Mouse (Mus musculus) lung, postnatal 0 days (tissue): ENCODE results near the gene Srarp. TPM values are rescaled to one million over a fixed set of nuclear protein-coding genes. Genes with fewer than 3 reads are reported as not detected.

Experiments
- ATAC-seq: fragments of 200-750 bp; cut with Nextera tagmentation; 2 replicates; pipeline ENCODE4 v1.8.0; 2017; ENCODE audit warnings: moderate library complexity
- DNase-seq: peaks from one replicate; pipeline ENCODE4 v3.0.0-alpha.2; 2016; ENCODE audit warnings: low spot score
- H3K27ac ChIP-seq: fragments of 300-500 bp; sonication (generic); 2 replicates; pipeline ENCODE4 v1.5.1; 2014; ENCODE audit warnings: antibody characterized with exemption, mild to moderate bottlenecking, low read length, mixed read lengths
- H3K27me3 ChIP-seq: fragments of 300-500 bp; sonication (generic); replicated peaks from 2 replicates; pipeline ENCODE4 v1.6.1; 2014; ENCODE audit warnings: low read length, mixed read lengths; ENCODE audit not compliant: insufficient read depth
- H3K36me3 ChIP-seq: fragments of 300-500 bp; sonication (generic); 2 replicates; pipeline ENCODE4 v1.6.1; 2014; ENCODE audit warnings: low read length, mixed read lengths; ENCODE audit not compliant: insufficient read depth
- H3K4me1 ChIP-seq: fragments of 300-500 bp; sonication (generic); 2 replicates; pipeline ENCODE4 v1.6.1; 2014; ENCODE audit warnings: antibody characterized with exemption, low read depth, low read length, mixed read lengths; ENCODE audit not compliant: insufficient read depth
- H3K4me2 ChIP-seq: fragments of 300-500 bp; sonication (generic); replicated peaks from 2 replicates; pipeline ENCODE4 v1.6.1; 2014; ENCODE audit warnings: low read depth, mild to moderate bottlenecking, low read length, moderate library complexity, mixed read lengths
- H3K4me3 ChIP-seq: fragments of 300-500 bp; sonication (generic); 2 replicates; pipeline ENCODE4 v1.5.1; 2014; ENCODE audit warnings: low read depth, low read length
- H3K9ac ChIP-seq: fragments of 300-500 bp; sonication (generic); replicated peaks from 2 replicates; pipeline ENCODE4 v1.6.1; 2014; ENCODE audit warnings: low read depth, mild to moderate bottlenecking
- H3K9me3 ChIP-seq: fragments of 300-500 bp; sonication (generic); 2 replicates; pipeline ENCODE4 v1.6.1; 2016; ENCODE audit warnings: low read length, mixed read lengths
- CTCF ChIP-seq: IDR thresholded peaks from 2 replicates; pipeline ENCODE4 v1.5.1; 2016; ENCODE audit warnings: antibody characterized with exemption, mild to moderate bottlenecking
- EP300 ChIP-seq: IDR thresholded peaks from 2 replicates; pipeline ENCODE4 v1.6.1; 2016; ENCODE audit warnings: antibody characterized with exemption, mild to moderate bottlenecking, control low read depth
- WGBS: fragments of 180-500 bp; shearing (Covaris S2); extraction: QIAGEN DNeasy Blood & Tissue Kit; methylation state at CpG from one replicate; pipeline ENCODE4 v1.1.7; 2014; 5-methylcytosine and 5-hydroxymethylcytosine counted together
- polyA plus RNA-seq: library from polyadenylated mRNA; unstranded; fragments of >200 nt; fragmentation: Nextera tagmentation; extraction: Ambion mirVana; gene quantifications from 2 replicates; pipeline ENCODE4 v1.2.1, GENCODE M21; 2015

The Srarp gene
- polyA plus RNA-seq, 1 experiment from 2014 or later = not detected

DNA sequence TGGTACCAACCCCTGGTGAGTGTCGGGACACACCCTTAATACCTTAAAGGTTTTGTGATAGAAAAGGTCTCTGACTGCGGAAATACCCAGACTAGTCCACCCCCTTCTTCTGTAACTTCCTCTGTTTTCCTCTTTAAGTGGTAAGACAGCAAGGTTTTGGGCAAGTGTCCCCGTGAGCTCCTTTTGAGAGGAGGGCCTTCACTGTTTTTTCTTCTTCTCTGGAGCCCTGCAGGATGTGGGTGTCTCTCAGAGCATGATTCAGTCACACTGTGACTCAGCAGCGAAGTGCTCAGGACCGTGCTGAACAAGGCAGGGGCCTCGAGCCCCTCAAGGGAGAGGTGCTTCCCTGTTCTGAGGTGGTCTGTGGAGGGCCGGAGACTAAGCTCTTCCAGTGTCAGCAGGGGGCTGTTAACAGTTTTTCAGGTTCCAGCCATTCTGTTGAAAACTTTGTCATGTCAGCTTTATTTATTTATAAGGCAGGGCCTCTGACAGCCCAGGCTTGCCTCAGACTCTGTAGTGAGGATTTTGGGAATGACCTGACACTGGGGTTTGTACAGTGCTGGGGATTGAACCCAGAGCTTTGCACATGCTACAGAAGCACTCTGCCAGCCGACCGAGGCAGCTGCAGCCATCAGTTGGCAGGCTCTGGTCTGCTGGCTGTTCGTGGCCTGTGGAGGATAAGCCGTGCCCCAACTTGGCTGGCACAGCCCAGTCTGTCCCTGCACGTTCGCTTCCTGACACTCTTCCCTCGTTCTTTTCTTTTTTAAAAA is 18.9 kb upstream of the Srarp start:
- no peak for DNase-seq
- Histone ChIP-seq H3K4me3 (no peak overlapping the region), H3K4me1 (no peaks in the 10 kb centered on the region), H3K36me3 (0 out of 2 replicates have a peak, but pooled peaks cover 5% of the 10 kb centered on the region), H3K9me3 (no peaks in the 10 kb centered on the region), H3K4me2 (no peak overlapping the region), H3K27ac (no peak overlapping the region; the same call in 1 of the 2 replicates), H3K27me3 (no peaks in the 10 kb centered on the region), H3K9ac (no peak overlapping the region)
- WGBS = 62% methylated on average over 14 of the region's 14 CpGs
- ATAC-seq = no peak
- TF ChIP-seq EP300 = no peak
- no peak for TF ChIP-seq CTCF

DNA sequence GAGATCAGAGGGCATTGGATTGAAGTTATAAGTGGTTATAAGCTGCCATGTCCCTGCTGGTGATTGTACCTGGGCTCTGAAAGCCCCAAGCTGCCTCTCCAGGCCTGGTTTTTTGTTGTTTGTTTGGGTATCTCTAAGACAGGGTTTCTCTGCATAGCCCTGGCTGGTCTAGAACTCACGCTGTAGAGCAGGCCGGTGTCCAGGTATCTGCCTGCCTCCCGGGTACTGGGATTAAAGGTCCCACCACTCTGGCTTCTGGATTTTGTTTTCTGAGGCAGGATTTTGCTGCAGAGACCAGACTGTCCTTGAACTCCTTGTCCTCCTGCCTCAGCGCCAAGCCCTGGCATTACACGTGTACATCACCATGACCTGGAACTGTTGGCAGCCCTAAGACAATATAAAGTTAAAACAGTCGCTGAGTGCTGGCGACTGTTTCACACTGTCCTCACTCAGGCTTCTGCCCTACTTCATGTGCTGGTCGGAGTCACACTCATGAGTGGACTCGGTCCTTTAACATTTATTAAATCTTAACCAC is 16.1 kb upstream of the Srarp start:
- Histone ChIP-seq H3K9ac (no peak overlapping the region), H3K27me3 (no peaks in the 10 kb centered on the region), H3K4me2 (no peak overlapping the region), H3K36me3 (peaks cover 10% of the 10 kb centered on the region; the same call in 1 of the 2 replicates), H3K27ac (no peak overlapping the region), H3K9me3 (no peaks in the 10 kb centered on the region), H3K4me3 (no peak overlapping the region), H3K4me1 (no peaks in the 10 kb centered on the region)
- no peak for ATAC-seq
- TF ChIP-seq CTCF (no peak), EP300 (no peak)
- no peak for DNase-seq
- 83% methylated on average over 9 of the region's 9 CpGs for WGBS

DNA sequence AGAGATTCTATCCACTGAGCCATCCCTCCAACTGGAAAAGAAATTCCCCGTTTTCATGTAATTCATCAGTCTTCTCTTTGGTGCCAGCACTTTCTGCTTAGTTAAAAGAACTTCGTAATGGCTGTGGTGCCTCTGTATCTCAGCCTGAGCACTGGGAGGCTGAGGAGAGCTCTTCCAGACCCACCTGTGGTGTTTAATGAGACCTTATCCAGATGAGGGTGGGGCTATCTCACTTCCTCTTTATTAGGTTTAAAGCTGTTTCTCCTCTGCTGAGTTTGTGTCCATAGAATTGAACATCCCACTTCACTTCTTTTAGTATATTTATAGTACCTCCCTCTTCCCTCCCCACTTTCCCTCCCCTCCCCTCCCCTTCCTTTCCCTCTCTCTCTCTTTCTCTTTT is 15.3 kb upstream of the Srarp start:
- Histone ChIP-seq H3K36me3 (peaks cover 10% of the 10 kb centered on the region; the same call in 1 of the 2 replicates), H3K4me1 (no peaks in the 10 kb centered on the region), H3K4me2 (no peak overlapping the region)

DNA sequence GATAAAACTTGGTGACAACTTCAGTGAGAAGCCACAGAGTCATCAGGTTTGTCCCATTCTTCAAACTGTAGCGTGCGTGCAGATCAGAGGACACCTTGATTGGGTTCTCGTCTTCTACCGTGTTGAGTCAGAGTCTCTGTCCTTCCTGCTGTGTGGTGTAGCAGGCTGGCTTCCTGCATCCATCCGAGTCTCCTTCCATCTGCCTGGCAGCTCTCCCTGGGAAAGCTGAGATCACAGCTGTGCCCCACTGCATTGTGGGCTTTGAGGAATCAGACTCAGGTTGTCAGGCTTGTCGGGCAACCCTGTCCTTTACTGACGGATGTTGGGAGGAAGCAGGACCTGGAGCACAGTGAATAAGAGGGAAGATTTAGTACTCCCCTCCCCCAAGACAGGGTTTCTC is 10.3 kb upstream of the Srarp start:
- Histone ChIP-seq H3K4me3 (no peak overlapping the region), H3K4me2 (no peak overlapping the region), H3K36me3 (peaks cover 5% of the 10 kb centered on the region; the same call in 1 of the 2 replicates), H3K9ac (no peak overlapping the region), H3K4me1 (peaks cover 10% of the 10 kb centered on the region; the same call in 1 of the 2 replicates), H3K27me3 (no peaks in the 10 kb centered on the region), H3K27ac (no peak overlapping the region), H3K9me3 (no peaks in the 10 kb centered on the region)
- no peak for DNase-seq
- WGBS = 60% methylated on average over 7 of the region's 7 CpGs
- no peak for ATAC-seq
- no peak for TF ChIP-seq EP300
- no peak for TF ChIP-seq CTCF

More for the DNA sequence above, 15.3 kb upstream of the Srarp start:
- 88% methylated on average over 2 of the region's 2 CpGs for WGBS
- Histone ChIP-seq H3K27ac (no peak overlapping the region), H3K9me3 (no peaks in the 10 kb centered on the region), H3K9ac (no peak overlapping the region), H3K27me3 (no peaks in the 10 kb centered on the region), H3K4me3 (no peak overlapping the region)
- DNase-seq (no peak), ATAC-seq (no peak)
- TF ChIP-seq CTCF (no peak), EP300 (no peak)

DNA sequence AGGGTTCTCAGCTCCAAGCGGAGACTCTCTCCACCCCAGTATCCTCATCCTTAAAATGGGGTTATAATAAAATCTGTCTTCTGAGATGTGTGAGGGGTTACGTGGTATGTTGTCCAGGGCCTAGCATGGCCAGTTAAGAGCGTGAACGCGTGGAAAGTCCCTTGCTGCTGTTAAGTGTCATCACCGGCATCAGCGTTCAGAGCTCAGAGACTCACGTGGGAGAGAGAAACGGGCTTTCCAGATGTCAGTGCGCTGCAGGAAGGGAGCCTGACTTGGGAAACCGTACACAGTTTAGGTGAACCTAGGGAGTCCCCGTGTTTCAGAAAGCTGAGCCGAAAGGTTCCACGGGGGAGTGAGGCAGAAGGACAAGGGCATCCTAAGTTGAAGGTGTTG is 9.4 kb upstream of the Srarp start:
- no peak for ATAC-seq
- Histone ChIP-seq H3K27ac (no peak overlapping the region), H3K9ac (peak overlapping the region; percentile 65; the same call in 1 of the 2 replicates), H3K27me3 (no peaks in the 10 kb centered on the region), H3K9me3 (no peaks in the 10 kb centered on the region), H3K4me3 (peak overlapping the region; percentile 99), H3K4me1 (peaks cover 10% of the 10 kb centered on the region; the same call in 1 of the 2 replicates), H3K36me3 (peaks cover 5% of the 10 kb centered on the region; the same call in 1 of the 2 replicates), H3K4me2 (peak overlapping the region; percentile 91)
- TF ChIP-seq EP300 = no peak
- no peak for TF ChIP-seq CTCF
- DNase-seq = no peak
- WGBS = 16% methylated on average over 14 of the region's 14 CpGs

- 1% methylated on average over 64 of the region's 102 CpGs for WGBS
- TF ChIP-seq EP300 (no peak), CTCF (no peak)
- Histone ChIP-seq H3K9ac (peak within 1 kb of the TSS; percentile 65), H3K36me3 (peaks cover 5% of the 10 kb centered on the region; the same call in 1 of the 2 replicates), H3K27me3 (no peaks in the 10 kb centered on the region), H3K4me3 (peak within 1 kb of the TSS; percentile 99), H3K4me2 (peak within 1 kb of the TSS; percentile 91), H3K9me3 (no peaks in the 10 kb centered on the region), H3K27ac (no peak within 1 kb of the TSS), H3K4me1 (peaks cover 10% of the 10 kb centered on the region; the same call in 1 of the 2 replicates)
- peak; percentile 96 for DNase-seq
- peak; percentile 97 for ATAC-seq
Measured at GRCm38 (mm10) chr4:141444451-141445327, 8.8 kb upstream of the Srarp start, which contains the start of gene Zbtb17. Gene Zbtb17, plus strand, starts transcription at chr4:141444654.
